Mouse (Mus musculus) heart, postnatal 10 days (tissue): ENCODE results near the gene Eps15. TPM values are rescaled to one million over a fixed set of nuclear protein-coding genes. Genes with fewer than 3 reads are reported as not detected.
A peak's percentile ranks its signal among the peaks of the same experiment; 100 is the strongest.

Source experiments
- DNase-seq, 2 experiments: peaks; one replicate each; pipeline ENCODE4 v3.0.0; 2021
- intact Hi-C: fragments of 180-260 bp; cut with DNase I; formaldehyde crosslinking; loops from one replicate; pipeline ENCODE4 v1.15.1; 2025
- total RNA-seq, 2 experiments: library from RNA; stranded (reverse); gene quantifications; 2 replicates each; pipeline ENCODE4 v1.2.3; 2021

The Eps15 gene
- total RNA-seq, 2 experiments from 2014 or later, result 51.5 to 54.9 TPM

DNA sequence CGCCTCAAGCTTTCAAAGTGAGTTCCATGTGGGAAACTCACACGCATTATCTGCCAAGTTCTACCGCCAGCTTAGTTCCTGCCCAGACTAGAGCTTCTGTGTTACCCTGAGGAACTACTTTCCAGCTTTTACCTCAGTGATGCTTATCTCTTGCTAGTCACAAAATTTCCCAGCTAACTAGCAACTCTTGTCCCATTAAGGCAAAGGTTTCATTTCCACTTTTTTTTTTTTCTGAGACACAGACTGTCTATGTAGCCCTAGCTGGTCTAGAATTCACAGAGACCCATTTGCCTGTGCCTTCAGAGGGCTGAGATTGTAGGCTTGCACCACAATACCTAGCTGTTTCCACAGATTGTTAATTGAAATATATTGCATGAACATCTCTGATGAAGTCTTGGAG is 12.6 kb upstream of the Eps15 start:
- intact Hi-C loops, result no loop called here
- DNase-seq, result no peak

DNA sequence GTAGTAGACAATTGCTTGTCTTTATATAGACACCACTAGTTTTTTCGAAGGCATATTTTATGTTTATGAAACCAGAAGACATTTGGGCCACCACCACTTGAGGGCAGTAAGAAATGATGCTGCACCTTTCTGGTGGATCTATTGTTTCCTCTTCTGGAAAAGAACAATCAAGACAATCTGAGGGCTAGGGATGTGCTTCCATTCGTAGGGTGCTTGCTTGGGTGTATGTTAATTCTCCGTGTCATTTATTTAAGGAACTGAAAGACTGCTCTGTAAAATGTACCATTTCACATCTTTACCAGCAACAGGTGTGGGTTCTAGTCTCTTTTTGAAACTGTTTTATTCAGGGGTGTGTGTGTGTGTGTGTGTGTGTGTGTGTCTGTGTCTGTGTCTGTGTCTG is 11.2 kb upstream of the Eps15 start:
- DNase-seq, result no peak

DNA sequence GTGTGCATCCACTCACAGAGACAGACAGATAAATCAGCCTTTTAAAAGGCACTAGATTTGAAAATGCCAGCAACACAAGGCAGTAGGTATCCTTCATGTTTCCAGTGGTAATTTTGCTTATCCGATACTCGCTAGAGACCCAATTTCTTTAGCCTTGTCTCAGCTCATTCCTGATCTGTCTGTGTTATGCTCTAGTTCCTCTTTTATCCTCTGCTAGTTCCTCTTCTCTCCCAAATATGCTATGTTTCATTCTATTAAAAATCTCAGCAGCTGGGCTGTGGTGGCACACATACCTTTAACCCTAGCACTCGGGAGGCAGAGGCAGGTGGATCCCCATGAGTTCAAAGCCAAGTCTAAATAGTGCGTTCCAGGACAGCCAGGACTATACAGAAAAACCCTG is 8.3 kb upstream of the Eps15 start:
- intact Hi-C loops, result no loop called here
- no peak for DNase-seq

More for the DNA sequence above, 11.2 kb upstream of the Eps15 start:
- intact Hi-C loops, result no loop called here

DNA sequence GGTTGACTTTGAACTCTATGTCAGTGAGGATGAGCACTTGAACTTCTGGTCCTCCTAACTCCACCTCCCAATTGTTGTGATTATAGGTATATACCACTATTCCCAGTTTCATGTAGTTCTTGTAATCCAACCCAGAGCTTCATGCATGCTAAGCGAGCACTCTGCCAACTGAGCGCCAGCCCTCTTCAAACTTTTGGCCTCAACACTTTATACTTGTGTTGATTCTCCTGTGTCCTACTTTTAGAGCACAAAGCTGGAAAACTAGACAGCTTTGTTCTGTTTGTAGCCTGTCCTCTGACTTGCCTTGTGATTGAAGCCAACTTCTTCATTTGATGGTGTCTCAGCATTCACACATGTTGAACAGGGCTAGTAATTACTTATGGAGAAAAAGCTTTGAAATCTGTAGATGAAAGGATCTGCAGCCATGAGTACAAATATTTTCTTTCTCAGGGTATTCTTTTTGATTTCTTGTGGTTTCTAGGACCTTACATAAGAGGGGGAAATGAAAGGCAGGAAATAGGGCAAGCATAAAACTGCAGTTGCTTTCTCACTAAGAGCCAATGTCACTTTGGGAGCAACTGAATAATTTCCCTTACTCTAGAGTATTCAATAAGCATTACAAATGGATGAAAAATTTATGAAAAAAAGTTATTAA is 6.4 kb upstream of the Eps15 start:
- DNase-seq, result no peak
- intact Hi-C loops, result no loop called here

DNA sequence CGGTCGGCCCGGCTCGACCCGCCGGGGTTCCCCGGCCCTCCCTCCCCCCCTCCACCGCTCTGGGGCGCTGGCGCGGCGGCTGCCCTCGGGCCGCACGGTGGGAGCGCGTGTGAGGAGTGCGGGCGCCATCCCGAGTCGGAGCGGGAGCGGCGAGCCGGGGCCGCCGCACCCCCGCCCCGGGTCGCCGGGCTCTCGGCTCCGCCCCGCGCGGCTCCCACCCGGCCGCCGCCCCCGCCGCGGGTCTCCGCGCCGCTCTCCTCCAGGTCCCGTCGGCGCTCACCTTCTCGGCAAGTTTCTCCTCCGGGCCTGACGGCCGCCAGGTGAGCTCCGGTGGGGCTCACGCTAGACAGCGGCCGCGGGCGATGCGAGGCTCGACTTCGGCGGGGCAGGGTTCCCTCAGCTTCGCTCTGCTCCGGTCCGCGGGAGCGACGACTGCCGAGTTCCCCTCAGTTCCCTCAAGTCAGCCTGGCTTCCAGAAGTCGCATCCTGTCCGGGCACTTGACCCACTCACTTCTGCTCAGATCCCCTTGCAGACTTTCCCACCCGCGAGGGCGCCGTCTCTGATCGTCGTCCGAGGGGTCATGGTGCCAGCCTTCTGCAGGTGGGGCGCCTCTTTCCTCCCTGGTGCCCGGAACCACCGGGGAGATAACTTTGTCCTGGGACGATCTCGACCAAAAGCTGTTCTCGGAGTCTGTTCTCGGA is 542 bp downstream of the Eps15 start:
- intact Hi-C loops, result no loop called here
- peak; percentile 46 to 57 for DNase-seq

DNA sequence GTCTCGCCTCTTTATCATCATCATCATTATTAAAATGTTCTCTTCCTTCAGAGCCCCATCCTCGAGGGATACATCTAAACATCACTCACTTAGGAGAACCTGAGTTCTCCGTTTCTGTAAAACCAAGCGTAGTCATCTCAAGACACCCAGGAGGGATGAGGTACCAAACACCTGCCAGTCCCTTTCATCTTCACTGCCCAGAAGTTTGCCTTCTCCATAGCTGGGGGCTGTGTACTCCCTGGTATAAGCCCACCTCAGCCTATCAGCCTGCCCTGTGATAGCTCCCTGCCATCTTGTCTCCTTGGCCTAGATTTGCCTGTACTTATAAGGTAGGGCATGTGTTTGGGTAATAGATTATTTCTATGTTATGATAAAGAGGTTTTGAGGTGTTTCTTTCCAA is 1.1 kb downstream of the Eps15 start:
- intact Hi-C loops, result no loop called here
- DNase-seq, result no peak

DNA sequence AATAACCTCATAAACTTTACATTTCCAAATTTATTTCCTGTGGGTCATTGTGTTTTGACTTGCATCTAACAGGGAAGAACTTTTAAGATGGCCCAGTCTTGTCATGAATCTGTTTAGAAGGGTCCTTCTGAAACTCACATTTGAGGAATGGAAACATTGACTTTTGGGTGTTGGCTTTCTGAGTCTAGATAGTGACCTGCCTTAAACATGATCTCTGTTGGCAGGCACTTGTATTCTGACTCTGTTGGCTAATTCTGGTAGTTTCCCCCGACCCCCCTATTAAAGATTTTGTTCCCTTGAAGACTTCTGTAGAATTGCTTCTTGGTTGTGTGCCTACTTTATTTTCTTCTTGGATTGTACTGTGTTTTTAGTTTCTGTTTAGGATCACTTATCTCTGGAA is 1.9 kb downstream of the Eps15 start:
- no peak for DNase-seq
- intact Hi-C loops, result no loop called here

DNA sequence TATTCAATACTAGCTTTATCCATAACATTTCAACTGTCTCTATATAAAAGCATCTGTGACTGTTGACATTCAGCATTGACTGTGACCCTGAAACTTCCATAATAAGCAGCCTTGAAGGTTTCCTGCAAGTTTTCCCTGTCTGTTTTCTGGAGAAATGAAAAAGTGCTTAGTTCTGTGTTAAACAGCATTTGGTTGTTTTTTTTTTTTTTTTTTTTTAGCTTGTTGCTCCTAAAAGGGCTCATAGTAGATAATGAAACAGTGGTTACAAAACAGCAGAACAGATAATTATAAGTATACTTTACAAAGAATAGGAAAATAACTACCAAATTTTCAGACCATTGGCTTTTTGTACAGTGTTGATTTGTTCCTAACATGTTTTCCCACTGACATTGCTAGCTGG is 14.6 kb downstream of the Eps15 start:
- DNase-seq, result no peak
- intact Hi-C loops, result no loop called here

DNA sequence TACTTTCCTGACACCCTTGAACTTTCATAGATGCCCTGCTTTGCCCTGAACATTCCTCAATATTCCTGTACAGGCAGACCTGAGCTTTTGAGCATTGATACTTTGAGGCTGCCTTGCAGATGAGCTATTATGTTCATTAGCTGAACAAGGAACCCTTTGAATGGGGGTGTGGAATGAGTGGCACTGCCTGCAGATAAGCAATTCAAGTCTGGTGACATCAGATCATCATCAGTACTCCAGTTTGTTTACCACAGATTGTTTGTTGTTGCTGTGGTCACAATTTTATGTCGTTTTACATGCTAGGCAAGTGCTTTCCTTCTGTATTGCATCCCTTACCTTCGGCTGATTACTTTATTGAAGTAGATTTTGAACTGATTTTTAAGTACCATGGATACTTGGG is 16.4 kb downstream of the Eps15 start:
- intact Hi-C loops, result no loop called here

DNA sequence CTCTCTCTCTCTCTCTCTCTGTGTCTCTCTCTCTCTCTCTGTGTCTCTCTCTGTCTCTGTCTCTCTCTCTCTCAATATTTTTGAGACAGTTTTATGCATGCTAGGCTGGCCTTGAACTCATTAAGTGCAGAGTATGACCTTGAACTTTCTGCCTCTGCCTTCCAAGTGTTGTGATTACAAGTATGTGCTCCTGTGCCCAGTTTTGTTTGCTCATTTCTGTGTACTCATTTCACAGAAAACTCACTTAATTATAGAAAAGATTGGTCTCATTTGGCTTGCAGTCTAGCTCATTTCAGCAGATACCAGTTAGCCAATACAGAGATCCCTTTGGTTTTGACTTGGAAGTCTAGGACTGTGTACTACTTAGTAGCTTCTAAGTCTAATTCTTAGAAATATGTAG is 19.1 kb downstream of the Eps15 start:
- intact Hi-C loops, result no loop called here
- DNase-seq, result no peak

More for the DNA sequence above, 16.4 kb downstream of the Eps15 start:
- no peak for DNase-seq

DNA sequence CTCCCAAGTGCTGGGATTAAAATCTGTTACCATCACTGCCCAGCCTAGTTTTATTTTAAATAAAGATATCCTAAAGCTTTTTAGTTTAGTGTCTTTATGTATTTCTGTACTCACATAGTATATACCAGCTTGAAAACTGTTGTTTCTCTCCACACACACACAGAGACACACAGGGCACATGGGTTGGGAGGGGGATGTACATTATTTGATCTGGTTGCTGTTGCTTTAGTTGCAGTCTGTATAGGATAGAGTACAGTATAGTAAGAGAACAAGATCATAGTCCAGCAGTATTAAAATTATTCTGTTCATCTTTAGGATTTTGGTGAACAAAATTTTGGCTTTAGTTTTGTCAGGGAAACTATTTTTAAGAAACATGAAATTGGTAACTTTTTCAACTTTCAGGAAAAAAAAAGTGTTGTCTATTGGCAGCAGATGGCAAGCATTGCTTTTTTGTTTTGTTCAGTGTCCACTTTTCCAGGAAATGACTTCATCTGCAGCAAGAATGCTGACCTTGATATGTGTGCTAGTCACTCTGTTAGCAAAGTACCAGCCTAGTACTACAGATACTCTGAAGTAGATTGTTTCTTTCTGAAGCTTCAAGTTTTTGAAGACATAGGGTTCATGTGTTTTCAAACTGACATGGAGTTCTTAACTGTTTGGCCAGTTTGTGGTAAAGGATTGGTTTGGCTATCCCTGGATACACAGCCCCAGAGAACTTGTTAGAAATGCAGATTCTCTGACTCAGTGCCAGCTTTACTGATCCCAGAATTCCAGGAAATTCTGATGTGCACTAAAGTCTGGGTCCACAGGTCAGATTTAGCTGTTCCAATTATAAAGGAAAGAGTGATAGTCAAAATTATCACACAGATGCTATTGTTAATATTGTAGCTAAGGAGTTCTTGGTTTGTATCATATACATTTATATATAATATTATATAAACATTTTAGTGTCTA is 37.1 kb downstream of the Eps15 start:
- DNase-seq, result peak in 1 of 2 experiments; percentile 13
- intact Hi-C loops, result no loop called here

DNA sequence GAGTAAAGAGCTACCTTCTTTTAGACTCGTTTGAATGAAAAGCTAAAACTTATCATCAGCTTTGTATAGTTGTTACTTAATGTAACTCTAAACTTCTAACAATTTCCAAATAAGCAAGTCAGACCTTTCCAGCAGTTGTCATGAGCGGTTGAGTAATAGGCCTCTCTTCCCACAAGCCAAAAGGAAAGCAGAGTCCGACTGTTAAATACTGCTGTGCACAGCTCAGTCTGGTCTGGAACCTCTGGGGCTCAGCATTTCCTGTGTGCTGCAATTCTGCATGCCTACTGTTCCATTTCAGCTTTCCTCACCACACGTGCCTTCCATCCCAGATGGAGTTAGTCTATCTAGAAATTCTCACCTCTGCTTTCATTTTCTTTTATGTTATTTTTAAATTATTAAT is 56.7 kb downstream of the Eps15 start:
- DNase-seq, result no peak

DNA sequence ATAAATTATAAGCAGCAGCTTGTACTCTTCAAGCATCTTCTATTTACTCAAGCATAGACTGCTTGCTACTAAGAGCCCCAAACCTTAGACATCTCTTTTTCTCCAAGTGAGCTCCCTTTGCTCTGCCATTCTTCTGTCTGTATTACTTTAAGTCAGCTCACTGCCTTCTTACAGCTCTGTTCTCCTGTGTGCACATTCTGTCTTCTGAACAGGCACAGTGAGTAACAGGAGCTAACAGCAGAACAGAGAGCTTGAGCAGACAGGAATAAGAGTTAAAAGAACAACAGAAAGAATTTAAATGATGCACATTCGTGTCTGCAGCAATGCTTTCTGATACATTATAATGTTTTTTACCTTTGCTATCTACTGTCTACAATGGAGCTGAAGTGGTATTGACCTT is 61.2 kb downstream of the Eps15 start:
- DNase-seq, result no peak
- intact Hi-C loops, result no loop called here

More for the DNA sequence above, 56.7 kb downstream of the Eps15 start:
- intact Hi-C loops, result no loop called here

DNA sequence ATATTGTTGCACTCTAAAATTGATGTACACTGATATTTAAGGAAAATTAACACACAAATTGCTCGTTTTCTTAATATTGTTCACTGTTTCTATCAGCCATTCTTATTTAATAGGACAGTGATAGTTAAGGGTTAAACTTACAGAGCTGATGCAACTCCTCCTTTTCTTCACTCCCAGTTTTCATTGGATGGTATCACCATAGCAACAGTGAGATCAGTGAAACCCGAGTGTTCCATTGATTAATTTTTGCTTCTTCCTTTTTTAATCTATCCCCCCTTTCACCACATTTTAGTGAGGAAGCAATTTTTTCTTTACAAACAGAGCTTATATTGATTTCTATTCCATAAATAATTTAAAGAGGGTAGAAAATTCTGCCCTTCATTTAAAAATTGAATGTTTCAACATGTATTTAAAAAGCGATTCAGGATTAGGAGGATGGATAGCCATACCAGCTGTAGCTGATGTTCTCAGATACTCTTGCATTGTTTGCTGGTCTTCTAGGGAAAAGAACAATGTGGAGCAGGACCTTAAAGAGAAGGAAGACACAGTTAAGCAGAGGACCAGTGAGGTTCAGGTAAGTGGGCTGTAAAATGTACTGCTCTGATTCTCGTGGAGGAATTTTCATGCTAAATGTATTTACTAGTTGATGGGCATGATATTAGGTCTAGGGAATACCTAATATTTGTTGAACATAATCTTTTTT is 62.9 kb downstream of the Eps15 start:
- no peak for DNase-seq
- intact Hi-C loops, result no loop called here

DNA sequence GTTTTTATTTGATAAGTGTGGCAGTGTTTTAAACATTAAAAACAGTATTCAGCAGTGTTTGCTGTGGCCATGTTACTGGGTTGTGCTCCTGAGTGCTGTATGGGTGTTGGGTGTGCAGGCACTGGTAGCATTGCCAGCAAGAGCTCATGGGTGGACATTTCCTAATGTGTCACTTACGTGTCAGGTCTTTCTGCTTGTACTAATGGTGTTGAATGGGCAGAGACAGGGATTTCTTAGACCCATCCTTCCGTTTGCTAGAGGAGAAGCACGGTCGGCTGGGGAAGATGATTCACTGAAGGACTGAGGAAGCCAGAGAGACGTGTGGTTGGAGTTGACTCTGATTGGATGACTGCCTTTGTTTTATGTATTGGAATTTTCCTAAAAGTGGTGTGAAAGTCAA is 63.8 kb downstream of the Eps15 start:
- intact Hi-C loops, result no loop called here
- DNase-seq, result no peak

DNA sequence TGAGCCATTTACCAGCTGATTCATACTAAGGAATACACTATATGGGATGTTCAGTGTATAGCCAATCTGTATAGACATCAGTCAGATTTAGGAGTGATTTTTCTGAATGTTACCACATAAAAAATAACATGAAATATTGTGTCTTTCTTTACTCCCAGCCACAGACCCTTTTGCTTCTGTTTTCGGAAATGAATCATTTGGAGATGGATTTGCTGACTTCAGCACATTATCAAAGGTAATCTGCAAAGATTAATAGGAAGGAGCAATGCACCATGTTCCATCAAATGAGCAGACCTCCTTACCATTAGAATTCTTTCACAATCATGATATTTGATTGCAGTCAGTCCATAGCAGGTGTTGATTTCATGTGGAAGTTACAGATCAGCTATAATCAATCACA is 98.0 kb downstream of the Eps15 start:
- intact Hi-C loops, result no loop called here
- DNase-seq, result no peak

DNA sequence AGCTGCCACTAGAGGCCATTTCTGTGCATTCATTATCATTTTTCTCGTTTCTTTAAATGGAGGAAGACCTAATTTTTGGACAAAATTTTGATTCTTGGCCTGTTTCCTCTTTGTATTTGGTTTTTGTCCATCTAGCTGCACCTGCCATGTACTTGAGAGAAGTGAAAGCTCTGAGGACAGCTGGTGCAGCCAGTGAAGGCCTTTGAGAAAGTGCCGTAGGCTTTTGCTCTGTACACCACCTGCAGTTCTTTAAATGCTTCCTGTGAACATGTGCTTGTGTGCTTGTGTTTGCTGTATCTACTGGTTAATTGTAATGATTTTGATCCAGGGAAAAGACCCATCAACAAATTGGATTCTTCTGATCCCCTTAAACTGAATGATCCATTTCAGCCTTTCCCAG is 102.4 kb downstream of the Eps15 start:
- DNase-seq, result no peak
- intact Hi-C loops, result no loop called here

DNA sequence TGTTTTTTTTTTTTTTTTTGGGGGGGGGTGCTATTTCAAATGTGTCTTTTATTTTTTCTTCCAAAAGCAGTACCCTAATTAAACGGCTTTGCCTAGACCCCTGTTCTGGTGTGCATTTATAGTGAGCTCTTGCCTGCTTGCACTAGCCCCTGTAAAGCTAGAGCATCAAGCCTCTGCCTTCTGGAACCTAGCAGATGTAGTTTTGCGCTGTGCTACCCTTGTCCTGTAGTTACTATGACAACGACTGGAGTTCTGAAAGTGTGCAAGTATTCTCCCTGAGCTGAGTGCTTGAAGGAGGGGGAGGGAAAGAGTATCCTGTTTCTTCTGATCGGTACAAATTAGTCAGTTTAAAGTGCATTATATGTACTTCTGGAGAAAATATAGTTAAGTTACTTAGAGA is 105.5 kb downstream of the Eps15 start:
- intact Hi-C loops, result no loop called here
- DNase-seq, result no peak

DNA sequence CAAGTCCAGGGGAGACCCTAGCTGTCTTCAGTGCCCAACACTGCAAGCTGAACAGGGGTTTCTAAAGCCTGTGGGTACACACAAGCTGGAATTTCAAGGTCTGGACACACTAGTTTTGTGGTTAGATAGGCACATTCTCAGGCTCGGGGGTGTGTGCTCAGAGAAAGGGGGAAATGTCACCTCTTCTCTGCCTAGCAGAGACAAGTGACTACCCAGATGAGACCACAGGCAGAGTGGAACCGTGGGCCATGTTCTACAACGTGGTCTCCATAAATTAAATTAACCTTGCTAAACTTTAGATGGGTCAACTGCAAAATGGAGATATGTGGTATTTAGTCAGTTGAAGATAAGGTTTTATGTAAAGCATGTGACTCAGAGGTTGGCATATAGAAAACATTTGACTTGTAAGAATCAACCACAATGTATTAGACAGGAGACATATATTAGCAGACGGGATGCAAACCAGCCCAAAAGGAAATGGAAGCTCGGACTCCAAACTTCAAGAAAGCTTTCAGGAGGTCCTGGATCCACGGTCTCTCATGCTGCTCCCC is 113.2 kb downstream of the Eps15 start:
- intact Hi-C loops, result no loop called here
- no peak for DNase-seq

DNA sequence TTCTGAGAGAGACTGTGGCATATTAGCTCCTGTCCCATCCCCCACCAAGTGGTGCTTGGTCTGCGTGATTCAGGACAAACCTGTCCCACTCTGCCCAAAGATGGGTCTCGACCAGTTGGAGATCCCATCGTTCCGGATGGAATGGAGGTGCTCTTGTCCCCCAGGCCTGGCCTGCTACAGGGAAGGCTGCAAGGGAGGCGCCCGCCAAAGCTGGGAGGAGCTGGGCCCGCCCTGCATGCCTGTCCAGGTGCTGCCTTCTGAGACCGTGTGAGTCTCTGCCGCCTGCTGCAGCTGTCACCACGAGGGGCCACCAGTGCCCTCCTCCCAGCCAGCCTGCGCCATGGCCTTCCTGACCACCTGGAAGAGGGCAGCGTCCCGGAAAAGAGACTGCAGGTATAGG is 113.8 kb downstream of the Eps15 start:
- intact Hi-C loops, result no loop called here
- DNase-seq, result no peak
